Mouse (Mus musculus): ENCODE results near the gene Traip. TPM values are rescaled to one million over a fixed set of nuclear protein-coding genes. Genes with fewer than 3 reads are reported as not detected.

Gene Traip
- polyA plus RNA-seq (2017; shearing (Covaris generic)), result 4.0 TPM

GRCm38 (mm10) chr9:107949922-107950235, at the start of gene Traip:
Gene Traip, plus strand, starts transcription at chr9:107950136.

DNA sequence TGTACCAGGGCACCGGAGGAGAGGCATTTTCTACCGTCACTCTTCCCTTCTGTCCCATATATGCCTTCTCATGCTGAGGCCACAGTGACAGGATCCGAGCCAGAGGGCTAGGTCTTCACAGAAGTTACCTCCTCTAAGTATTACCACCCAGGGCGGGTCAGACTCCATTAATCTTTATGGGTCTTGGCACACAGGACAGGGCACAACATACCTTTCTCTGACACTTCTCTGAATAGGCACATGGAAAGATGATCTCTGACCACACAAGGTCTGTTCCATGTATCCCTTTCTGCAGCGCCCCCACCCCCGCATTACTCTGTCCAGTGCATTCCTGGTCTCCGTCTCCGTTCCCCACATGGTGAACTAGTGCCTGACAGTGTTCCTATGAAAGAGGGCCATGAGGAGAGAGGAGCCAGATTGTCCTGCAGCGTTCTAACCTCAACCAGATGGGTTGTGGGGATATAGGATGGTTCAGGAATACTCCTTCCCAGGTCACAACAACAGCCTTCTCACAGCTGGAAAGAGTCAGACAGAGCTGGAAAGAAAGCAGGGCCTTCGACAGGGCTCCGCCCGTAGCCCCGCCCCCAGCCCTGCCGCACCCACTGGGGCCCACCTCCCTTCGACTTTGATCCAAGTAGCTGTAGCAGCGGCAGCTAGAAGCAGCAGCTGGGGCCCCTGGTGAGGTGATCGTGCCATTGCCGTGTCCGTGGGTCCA, 43.5 kb upstream of the Traip start, which contains the start of gene Mst1r:
Gene Mst1r, plus strand, starts transcription at position 622 of the 715 bp plus-strand sequence.

DNA sequence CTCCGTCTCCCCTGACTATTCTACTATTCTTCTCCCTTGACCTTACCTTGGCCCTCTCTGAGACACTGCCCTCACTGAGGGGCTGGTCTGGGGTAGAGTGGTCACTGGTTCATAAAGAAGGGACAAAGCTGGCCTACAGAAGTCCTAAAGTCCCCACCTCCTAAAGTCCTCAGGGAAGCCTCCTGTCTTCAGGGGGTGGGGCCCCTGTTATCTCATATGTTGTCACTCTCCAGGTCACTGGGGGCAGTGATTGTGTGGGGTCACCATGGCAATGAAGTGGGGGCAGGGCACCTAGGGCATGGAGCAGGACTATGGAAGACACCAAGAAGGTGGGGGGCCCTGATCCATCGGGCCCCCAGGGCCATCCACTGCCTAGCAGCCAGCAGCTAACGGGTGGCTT, 21.8 kb upstream of the Traip start, which contains the start of gene Actl11:
Gene Actl11, plus strand, starts transcription at position 301 of the 400 bp plus-strand sequence.

DNA sequence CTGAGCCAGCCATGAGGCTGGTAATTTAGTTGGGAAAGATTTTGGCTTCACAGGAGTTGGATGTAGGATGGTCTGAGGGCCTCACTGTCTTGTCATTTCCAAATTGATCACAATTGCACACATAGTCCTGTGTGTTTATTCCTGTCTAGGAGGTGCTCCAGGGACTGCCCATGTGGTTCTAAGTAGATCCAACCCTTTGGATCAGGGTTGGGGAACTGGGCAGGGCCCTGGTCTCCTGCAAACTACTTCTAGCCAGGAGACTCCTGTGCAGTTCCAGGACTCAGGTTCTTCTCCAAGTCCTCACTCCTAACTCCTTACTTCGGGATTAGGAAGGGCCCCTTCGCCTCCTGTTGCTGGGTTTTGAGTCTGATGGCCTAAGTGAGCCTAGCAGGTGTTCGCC, 14.6 kb upstream of the Traip start, which contains the start of gene Camkv:
Gene Camkv, plus strand, starts transcription at position 301 of the 400 bp plus-strand sequence.

DNA sequence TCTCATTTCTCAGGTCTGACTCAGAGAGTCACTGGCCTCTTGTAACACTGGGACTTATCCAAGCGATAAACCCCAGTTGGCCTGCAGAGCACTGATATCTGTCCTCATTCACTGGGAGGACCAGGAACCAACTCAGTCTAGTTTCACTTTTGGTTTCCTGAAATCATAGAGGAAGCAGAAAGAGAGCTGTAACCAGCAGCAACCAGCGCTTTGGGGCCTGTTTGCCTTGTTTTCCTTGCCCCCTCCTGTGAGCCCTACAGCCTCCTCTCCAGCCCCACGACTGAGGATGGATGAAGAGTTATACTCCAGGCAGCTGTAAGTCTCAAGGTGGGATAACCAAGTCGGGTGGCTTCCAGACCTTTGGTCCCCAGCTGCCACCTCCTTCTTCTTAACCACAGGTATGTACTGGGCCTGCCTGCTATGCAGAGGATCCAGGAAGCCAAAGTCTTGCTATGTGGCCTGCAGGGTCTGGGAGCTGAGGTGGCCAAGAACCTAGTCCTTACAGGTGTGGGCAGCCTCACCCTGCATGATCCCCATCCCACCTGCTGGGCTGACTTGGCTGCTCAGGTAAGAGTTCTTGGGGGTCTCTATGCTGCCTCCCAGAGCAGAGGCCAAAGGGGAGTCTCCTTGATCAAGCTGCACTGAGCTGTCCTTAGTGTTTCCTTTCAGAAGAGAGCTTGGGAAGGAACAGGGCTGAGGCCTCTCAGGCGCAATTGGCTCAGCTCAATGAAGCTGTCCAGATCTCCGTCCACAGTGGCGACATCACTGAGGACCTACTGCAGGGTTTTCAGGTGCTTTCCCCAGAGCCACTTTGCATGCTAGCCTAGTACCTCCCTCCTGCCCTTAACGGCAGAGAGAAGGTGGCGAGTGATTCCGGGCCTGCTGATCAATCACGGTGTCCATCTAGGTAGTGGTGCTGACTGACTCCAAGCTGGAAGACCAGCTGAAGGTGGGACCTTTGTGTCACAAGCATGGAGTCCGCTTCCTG, 25.8 kb downstream of the Traip start, which contains the start of gene Uba7:
Gene Uba7, plus strand, starts transcription at position 107 of the 988 bp plus-strand sequence.

DNA sequence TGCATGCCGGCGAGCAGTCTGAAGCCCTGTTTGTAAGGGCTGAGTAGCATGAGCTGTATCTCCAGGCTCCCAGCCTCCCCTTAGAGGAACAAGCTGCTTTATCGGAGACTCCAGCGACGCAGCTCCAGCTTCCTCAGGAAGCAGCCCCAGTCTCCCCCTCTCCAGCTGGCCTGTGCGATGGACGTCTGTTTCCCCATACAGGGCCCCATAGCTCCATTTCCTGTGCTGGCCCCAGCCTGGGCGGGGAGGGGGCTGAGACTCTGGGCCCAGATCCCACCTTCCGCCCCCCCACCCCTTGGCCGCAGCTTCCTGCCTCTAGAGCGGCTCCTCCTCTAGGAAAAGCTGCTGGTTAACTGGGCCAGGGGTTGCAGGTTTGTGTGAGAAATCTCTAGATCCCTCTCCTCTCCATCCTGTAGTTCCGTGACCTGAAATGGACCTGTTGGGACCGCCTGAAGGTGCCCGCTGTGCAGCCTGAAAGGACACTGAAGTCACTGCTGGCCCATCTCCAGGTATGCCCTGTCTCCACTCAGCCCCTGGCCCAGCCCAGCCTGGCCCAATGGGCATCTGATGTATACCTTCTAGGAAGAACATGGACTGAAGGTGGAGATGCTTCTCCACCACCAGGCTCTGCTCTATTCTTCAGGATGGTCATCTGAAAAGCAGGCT, 32.9 kb downstream of the Traip start, which contains the start of gene Gm20661:
Gene Gm20661, plus strand, starts transcription at position 378 of the 666 bp plus-strand sequence.

GRCm38 (mm10) chr9:107985131-107986119, 35.5 kb downstream of the Traip start, which contains the start of gene Inka1:
Gene Inka1, minus strand, starts transcription at chr9:107985879.

DNA sequence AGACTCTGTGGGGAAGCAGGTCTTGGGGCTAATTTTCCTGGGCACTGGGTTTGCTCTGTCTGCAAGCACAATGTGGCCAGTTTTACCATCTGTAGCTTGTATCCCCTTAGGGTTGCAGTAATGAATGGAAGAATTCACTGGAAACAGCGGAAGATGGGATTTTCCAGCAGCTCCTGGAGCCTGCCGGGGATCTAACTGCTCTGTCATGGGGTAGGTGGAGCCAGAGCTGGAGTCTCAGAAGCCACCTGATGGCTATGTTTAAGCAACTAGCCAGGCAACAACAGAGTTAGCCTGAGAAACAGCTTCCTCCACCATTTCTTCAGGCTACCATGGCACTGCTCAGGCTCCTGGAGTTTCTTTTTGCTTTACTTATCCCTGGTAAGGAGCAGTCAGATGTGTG, 42.3 kb downstream of the Traip start, which contains the start of gene Cdhr4:
Gene Cdhr4, plus strand, starts transcription at position 301 of the 400 bp plus-strand sequence.

GRCm38 (mm10) chr9:107996049-107996448, 46.1 kb downstream of the Traip start, which contains the start of gene Gm20662:
Gene Gm20662, plus strand, starts transcription at chr9:107996349.

DNA sequence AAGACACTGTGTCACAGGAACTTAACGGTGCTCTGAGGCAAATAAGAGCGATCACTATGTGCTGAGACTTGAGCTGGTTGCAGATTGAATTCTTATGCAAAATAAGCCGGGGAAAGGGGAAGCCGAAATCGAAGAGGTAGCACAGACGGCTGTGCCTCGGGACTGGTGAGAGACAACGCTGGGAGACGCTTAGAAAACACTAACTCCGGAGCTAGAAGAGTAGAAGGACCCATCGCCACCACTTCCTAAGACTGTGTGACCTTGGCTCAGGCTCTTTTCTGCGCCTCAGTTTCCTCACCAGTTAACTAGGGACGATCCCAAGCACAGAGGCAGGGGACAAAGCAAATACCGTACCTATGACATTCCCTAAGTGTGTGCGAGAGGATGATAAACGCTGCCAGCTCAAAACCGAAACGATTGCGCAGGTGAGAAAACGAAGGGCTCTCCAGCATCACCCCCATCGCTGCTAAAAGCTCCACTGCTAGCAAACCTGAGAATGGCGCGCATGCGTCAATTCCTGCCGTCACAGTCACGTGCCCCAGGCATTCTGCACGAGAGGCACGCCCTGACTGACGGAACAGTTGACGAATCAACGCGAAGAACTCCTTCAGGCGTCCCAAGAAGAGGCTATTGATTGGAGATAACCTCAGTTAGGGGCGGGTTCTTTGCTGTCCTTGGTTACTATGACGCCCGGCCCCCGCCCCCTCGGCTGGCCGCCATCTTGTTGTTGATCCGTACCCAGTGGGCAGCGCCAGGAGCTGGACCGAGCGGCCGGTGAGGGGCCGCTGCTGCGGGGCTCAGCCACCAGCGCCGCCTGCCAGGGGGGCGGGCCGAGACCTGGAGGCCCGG, 52.2 kb downstream of the Traip start, which contains the start of gene Ip6k1:
Gene Ip6k1, plus strand, starts transcription at position 580 of the 849 bp plus-strand sequence.

Other genes with a start within 250 kb of the Traip start
- gene Sema3f, start 239.7 kb upstream of the Traip start, polyA plus RNA-seq (2017; shearing (Covaris generic)), result not detected
- 336 TPM for gene Rbm5, start 179.1 kb upstream of the Traip start, polyA plus RNA-seq (2017; shearing (Covaris generic))
- 128 TPM for gene Rbm6, start 76.9 kb upstream of the Traip start, polyA plus RNA-seq (2017; shearing (Covaris generic))
- gene Mon1a, start 62.0 kb upstream of the Traip start, polyA plus RNA-seq (2017; shearing (Covaris generic)), result 15.9 TPM
- gene Mst1r, start 43.3 kb upstream of the Traip start, polyA plus RNA-seq (2017; shearing (Covaris generic)), result not detected
- not detected for gene Actl11, start 21.7 kb upstream of the Traip start, polyA plus RNA-seq (2017; shearing (Covaris generic))
- not detected for gene Camkv, start 14.5 kb upstream of the Traip start, polyA plus RNA-seq (2017; shearing (Covaris generic))
- 343 TPM for gene Uba7, start 25.4 kb downstream of the Traip start, polyA plus RNA-seq (2017; shearing (Covaris generic))
- gene Gm20661, start 32.9 kb downstream of the Traip start, polyA plus RNA-seq (2017; shearing (Covaris generic)), result not detected
- 2.0 TPM for gene Inka1, start 35.7 kb downstream of the Traip start, polyA plus RNA-seq (2017; shearing (Covaris generic))
- 0.42 TPM for gene Cdhr4, start 42.4 kb downstream of the Traip start, polyA plus RNA-seq (2017; shearing (Covaris generic))
- not detected for gene Gm20662, start 46.2 kb downstream of the Traip start, polyA plus RNA-seq (2017; shearing (Covaris generic))
- 59.6 TPM for gene Ip6k1, start 52.4 kb downstream of the Traip start, polyA plus RNA-seq (2017; shearing (Covaris generic))
- 40.5 TPM for gene Gmppb, start 99.1 kb downstream of the Traip start, polyA plus RNA-seq (2017; shearing (Covaris generic))
- gene Amigo3, start 103.0 kb downstream of the Traip start, polyA plus RNA-seq (2017; shearing (Covaris generic)), result 3.9 TPM
- 2.1 TPM for gene Mst1, start 130.3 kb downstream of the Traip start, polyA plus RNA-seq (2017; shearing (Covaris generic))
- gene Rnf123, start 133.2 kb downstream of the Traip start, polyA plus RNA-seq (2017; shearing (Covaris generic)), result 172 TPM
- gene Apeh, start 144.5 kb downstream of the Traip start, polyA plus RNA-seq (2017; shearing (Covaris generic)), result 108 TPM
- gene Bsn, start 240.2 kb downstream of the Traip start, polyA plus RNA-seq (2017; shearing (Covaris generic)), result 0.60 TPM

All from CD4-positive, CD25-positive, alpha-beta regulatory T cell, adult 9 weeks (primary cell).